Mouse (Mus musculus) lung, postnatal 14 days (tissue): ENCODE measurements around the gene Cenpt.
A peak's percentile ranks its signal among the peaks of the same experiment; 100 is the strongest.
"Not testable (repeated sequence)": the region's sequence is repeated elsewhere in the genome, so short reads cannot be mapped to it uniquely, and the experiment has no call there.

Experiments used
- DNase-seq: peaks from one replicate; pipeline ENCODE4 v3.0.0; 2021

The Cenpt gene

DNA sequence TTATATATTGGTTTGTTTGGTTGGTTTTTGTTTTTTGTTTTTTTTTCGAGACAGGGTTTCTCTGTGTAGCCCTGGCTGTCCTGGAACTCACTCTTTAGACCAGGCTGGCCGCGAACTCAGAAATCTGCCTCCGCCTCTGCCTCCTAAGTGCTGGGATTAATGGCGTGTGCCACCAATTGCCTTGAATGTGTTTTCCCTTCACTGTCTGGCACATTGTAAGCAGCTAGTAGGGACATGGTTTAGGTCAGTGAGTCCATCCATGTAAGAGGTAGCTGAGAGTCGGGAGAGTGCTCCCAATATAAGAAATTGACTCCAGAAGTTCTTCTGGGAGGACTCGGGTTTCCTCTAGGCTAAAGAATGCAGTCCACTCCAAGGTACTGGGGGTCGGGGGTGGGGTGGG is 1.2 kb upstream of the Cenpt start:
- no peak for DNase-seq

DNA sequence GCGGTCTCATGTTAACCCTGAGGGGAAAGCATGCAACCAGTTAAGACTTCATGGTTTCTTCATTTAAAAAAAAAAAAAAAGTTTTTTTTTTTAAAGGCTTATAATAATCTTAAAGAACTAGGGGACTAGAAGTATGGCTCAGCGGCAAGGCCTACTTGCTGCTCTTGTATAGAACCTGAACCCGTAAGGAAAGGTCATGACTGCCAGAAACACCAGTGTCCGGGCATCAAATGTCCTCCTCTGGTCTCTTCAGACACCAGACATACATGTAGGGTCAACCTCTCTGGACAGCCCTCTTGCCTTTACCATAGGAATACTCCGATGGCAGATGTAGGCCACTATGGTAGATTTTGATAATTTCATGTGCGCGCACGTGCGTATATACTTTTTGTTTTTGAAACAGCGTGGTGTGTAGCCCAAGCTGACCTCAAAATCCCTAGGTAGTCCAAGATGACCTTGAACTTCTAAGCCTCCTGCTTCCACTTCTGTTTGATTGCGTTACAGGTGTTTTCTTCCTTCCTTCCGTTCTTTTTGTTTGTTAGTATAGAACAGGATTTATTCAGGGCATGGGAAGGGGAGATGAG is 840 bp downstream of the Cenpt start:
- DNase-seq = no peak

DNA sequence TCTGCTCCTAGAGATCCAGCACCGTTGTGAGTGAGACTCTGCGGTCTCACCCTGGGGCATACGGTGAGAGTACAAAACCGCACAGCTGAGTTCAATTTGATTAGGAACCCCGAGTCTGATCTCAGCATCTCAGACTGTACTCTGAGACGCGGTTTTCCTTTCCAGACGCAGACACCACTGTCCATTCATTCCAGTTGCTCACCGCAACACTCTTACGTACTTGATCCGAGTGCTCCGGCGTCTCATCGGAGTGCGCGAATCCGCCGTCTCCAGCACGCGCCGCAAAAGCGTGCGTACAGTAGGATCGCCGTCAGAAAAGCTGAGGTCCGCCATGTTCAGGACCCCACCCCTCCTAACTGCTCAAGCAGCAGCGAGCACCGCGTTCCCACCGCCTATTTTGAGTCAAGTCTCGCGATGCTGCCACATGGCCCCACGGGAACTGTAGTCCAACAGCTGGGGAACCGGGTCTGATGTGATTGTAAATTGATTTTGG is 1.4 kb downstream of the Cenpt start:
- DNase-seq = peak; percentile 90

DNA sequence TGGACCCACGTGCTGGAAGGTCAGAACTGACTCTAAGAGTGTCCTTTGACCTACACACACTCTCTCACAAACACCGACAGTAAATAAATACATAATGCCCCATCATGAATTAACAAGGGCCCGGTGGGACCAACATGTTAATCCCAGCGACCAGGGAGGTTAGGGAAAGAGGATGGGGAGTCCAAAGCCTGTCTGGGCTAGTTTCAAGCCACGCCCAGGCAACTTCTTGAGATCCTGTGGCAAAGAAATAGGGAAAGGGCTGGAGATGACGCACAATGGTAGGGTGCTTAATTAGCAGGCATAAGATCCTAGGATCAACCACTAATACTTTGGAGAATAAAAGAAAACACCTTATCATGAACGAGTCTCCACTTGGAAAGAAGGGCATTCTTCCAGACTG is 2.5 kb downstream of the Cenpt start:
- DNase-seq = no peak

DNA sequence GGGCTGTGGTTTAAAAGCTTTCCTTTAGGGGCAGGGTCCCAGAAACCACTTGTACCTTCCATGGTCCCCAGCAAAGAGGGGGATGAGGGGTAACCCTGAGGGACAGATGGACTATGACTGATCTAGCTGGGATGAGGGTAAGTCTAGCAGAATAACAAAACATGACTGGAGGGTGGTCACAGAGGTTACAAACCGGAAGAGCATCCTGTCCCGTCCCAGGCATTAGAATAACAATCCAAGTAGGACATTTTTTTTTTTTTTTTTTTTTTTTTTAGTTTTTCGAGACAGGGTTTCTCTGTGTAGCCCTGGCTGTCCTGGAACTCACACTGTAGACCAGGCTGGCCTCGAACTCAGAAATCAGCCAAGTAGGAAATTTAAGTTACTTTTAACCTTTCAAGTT is 3.1 kb downstream of the Cenpt start:
- no peak for DNase-seq

DNA sequence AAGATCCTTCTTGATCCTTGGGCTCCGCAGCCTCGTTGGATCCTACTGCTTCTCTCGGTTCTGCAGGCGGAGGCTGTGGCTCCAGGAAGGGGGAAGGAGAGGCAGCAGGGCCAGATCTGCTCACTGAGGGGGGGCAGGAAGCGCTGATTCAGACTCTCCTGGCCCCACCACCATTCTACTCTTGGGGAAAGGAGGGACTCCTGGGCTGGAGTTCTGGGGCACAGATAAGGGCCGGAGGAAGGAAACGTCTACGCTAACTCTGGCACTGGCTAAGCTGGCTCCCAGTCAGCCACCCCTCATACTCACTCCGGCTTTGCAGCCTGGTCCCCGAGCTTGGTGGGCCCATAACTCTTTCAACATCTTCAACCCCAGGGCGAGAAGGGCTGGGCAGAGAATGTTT is 6.4 kb downstream of the Cenpt start:
- no peak for DNase-seq

DNA sequence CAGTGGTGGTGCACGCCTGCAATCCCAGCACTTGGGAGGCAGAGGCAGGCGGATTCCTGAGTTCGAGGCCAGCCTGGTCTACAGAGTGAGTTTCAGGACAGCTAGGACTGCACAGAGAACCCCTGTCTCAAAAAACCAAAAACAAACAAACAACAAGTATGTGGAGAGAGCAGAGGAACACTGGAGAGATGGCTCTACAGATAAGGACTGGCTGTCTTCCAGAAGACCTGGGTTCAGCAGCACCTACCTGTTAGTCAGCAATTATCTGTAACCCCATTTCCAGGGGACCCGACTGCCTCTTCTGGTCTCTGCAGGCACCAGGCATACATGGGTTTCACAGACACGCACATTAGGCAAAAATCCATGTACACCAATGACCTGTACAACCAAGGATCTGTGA is 13.9 kb downstream of the Cenpt start:
- DNase-seq = no peak

DNA sequence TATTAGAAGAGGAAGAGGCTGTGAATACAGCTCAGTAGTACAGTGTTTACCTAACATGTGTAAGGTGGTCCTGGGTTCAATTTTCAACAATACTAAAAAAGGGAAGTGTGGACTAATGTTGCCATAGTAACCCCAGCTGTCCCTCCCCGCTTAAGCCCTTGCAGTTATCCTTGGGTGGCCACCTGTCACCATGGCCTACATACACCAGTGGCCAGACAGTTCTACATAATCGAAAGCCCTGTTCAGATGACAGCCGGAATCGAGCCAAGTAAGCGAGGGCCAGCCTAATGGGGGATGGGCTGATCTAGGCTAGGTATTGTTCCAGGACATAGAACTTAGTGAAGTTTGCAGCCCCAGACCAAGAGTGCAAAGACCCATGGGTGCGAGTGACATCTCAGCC is 16.1 kb downstream of the Cenpt start:
- DNase-seq = no peak

DNA sequence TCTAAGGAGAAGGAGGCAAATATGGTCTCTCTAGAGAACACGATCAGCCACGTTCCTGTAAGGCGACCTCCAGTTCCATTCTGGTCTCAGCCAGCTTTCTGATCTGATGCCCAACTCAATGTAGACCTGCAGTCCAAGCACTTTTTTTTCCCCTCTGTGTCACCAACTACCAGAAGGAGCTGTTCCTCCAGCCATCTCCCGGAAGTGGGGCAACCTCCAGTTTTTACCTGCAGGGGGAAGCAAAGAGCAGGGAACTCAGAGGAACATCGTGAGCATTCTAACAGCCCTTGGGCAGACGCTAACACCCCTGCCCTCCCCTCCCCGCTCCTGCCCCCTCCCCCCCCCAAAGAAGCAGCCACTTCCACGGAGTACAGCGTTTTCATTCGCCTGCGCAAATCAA is 17.8 kb downstream of the Cenpt start:
- peak; percentile 86 for DNase-seq

DNA sequence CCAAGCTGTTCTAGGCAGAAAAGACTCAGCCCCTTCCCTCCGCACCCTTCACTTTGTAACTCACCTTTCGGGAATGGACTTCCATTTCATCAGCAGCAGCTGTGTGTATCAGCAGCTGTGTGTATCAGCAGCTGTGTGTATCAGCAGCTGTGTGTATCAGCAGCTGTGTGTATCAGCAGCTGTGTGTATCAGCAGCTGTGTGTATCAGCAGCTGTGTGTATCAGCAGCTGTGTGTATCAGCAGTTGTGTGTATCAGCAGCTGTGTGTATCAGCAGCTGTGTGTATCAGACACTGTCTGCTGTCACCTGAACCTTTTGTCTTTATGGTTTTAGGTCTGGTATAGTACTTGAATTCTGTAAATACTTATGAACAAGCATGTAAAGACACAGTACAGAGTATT is 19.3 kb downstream of the Cenpt start:
- DNase-seq = not testable (repeated sequence)

DNA sequence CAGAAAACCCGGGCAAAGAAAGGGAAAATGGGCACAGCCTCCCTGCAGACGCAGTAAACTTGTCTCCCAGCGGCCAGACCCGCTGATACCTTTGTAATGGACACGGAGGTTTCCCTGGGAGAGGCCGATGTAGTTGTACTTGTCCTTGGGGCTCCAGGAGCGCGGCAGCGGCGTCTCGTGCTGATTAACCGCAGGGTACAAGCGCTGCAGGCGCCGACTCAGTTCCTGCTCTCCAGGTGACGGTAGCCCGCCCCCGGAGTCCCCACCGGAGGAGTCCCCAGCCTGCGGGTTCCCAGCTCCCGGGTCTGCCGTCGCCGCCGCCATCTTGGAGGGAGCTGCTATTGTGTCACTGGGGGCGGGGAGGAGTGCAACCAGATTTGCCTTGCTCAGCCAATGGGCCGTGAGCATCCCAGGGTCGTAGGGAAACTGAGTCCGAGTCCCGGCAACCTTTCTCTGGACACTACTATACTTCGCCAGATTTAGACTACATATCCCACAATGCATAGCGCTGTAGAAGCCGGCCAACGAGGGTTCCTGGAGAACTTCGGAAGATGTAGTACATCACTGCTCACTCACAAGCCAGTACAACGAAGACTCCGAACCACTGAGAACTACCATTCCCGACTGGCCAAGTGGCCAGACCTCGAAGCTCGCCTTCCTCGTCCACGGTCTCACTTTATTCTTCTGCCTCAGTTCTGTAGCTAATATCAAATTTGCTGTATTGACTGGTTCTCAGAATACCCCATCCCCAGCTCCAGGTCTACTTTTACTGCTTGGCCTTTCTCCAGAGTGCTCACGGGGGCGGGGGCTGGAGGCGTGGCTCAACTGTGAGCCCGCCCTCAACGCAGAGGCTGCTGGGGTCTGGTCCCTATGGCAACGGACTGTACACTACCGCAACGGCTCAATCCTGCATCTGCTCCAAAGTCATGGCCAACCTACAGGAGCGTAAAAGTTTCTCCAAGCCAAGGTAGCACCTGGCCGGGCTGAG is 25.9 kb downstream of the Cenpt start, which contains the start of the genes Ranbp10 and Tsnaxip1:
Gene Ranbp10, minus strand, starts transcription at position 490 of the 988 bp plus-strand sequence.
Gene Tsnaxip1, plus strand, starts transcription at position 871 of the 988 bp plus-strand sequence.
- DNase-seq = peak; percentile 93

DNA sequence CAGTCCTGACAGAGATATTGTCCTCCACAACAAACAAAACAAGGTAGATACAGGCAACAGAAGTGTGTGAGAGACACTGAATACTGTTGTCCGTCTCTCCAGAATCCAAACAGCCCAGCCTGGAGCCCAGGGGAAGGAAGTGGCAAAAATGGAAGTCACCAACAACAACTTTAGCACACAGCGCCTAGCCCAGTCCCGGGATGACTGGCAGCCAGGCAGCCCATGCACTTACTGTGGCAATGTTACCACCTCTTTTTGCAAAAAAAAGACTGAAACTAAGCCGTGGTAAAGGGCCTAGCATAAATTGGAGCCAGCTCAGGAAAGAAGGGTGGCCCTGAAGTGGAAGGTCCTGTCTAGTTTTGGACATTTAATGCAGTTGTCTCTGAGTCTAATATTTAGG is 26.7 kb downstream of the Cenpt start:
- DNase-seq = peak; percentile 15

DNA sequence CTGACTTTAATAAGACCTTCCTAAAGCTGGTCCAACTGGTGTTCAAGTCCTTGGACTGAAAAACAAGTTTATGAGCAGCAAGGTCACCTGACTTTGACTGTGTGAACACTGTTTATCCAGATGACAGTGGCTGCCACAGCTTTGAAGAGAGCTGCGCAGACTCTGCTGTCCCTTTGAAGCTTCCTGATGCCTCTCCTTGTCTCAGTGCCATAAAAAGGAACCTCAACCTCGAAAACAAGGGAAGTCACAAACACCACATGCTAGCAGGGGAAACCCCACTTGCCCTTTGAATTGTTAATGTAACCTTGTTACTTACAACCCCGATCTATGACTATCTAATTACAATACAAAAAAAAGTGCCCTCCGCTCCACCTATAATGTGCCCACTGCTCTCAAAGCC is 27.6 kb downstream of the Cenpt start:
- no peak for DNase-seq

DNA sequence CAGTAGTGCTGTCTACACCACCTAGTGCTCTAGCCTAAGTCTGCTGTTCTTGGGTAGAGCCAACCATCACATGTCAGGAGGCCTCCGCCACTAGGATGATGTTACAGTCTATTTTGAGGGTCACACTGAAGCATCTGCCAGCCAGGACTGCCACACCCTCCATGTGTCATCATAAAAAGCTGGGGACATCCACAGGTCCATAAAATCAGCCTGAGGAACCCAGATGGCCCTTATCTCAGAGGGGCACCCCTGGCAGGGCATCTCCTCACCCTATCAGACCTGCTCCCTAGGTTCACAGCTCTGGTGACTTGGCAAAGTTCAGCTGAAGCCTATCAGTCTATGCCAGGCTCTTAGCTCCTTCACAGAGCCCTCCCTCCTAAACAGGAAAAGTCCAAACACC is 32.2 kb downstream of the Cenpt start:
- no peak for DNase-seq

DNA sequence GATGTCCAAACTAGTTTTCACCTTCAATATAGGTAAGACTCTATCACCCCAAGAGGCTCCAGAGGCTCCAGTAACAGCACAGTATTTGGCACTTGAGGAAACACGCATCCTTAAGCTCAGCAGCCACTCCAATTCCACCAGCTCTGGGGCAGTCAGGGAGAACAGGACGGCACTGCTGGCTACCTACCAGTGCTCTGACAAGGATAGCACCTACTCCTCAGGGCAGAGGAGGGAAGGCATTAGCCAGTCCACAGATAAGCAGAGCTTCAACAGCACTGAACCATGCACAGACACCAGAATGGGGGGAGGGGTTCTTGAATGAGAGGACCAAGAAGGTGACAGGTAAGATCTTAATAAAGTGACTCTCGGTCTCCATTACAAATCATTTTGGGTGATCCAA is 33.4 kb downstream of the Cenpt start:
- no peak for DNase-seq

DNA sequence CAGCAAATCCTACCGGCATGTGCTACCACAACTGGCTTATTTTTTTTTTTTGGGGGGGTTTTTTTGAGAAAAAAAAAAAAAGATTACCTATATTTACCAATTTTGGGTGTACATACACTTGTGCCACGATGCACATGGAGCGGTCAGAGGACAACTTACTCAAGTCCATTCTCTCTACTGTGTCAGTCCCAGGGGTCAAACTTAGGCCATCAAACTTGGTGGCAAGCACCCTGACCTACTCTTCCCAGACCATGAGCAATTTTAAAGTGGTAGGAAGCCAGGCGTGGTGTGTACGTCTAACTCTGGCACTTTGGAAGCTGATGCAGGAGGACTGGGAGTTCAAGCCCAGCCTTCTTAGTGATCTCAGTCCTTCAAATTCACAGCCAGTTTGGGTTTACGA is 39.8 kb downstream of the Cenpt start:
- no peak for DNase-seq

DNA sequence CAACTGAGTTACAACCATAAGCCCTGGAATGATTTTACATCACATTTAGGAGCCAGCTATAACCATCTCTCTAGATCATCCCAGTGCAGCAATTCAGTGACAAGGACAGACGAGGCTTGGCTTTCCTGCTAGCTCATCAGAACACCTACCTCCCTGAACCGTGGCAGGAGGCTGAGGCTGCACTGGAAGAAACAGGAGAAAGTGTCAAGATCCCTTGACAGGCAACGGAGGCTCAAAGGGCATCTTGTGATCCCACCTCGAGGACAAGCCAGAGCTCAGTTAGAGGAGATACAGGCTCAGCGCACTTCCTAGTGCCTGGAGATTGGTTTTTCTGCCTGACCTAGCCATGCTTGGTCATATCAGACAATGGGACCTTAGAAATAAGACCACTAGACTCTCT is 40.6 kb downstream of the Cenpt start:
- DNase-seq = no peak

DNA sequence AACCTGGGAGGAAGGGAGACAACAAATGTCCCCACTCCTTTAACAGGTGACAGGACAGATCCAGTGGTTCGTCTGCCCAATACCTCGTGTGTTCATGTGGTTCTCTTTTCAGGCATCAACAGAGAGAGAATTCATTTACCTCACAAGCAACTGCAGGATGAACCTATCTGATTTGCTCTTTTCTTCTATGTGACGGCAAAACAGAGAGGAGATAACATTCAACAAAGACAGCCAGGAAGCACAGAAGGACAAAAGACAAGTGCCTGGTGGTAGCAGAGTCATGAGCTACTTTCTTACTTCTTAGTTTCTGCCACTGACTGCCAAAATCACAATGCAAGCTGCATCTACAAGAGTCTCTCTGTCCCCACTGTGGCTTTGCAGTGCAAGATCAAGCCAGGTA is 41.5 kb downstream of the Cenpt start:
- no peak for DNase-seq

DNA sequence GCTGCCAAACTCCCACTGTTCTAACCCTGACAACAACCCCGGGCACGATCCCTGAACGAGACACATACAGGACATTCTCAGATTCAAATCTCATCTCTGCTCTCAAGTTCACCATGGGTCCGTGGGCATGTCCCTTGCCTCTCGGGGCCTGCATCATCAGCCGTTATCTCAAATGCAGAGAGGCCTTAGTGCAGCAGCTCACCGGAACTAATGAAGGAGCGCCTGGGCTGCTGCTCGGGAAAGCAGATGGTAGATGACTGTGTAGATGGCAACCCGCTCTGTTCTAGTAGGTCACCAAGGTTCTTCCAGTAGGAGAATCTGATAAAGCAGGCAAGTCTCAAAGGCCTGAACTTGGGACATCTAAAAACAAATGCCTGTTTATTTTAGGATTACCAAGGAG is 42.0 kb downstream of the Cenpt start:
- DNase-seq = no peak

DNA sequence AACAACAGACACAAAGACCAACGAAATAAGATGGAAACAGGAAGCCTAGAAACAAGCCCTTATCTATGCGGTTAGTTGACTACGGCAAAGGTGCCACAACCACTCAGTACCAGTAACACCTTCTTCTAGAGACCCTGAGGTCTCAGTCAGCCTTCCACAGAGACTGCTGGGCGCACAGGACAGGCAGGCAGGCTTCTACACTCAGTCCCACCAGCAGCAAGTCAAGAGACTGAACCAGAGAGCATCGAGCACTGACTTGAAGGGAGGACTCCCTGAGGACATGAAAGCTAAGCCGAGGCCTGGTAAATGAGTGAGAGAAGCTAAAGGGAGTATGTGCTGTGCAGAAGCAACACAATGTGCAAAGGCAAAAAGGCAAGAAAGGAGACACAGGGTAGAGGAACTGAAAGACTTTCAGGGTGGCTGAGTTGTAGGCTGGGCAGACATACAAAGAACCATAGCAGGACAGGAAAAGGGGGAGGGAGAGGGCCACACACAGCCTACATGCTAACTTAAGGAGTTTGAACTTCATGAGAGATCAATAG is 42.8 kb downstream of the Cenpt start:
- DNase-seq = no peak

DNA sequence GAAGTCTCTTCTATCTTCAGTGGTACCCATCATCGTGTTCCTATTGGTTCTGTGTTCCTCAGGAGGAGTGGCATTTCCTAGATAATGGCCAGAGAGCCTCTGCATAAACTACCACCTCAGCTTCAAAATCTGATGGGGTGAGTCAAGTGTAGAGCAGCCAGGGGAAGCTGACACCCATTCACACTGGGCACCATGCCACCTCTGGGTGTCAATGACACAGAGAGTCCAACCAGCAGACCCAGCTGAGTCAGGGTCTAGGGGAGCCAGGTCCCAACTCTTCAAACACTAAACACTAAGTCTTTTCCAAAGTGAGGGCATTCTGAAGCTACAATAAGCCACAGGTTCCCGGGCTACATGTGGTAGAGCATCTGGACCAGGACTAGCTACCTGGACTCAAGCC is 44.6 kb downstream of the Cenpt start:
- peak; percentile 33 for DNase-seq

DNA sequence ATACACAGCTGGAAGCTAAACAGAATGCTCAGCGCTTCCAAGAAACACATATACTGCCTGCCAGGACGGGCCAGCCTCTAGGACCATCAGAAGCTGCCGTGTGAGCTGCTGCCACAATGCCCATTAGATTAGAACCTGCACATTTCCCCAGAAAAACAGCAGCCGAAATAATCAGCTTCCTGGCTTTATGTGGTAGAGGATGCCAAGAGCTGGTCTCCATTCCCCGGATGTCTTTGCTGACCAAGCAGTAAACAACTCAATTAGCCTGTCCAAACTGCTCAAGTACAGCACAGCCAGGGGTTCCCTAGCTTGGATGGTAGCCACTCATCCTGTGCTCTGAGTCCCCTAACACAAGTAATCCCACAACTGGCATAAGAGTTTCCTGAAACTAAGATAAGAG is 45.3 kb downstream of the Cenpt start:
- DNase-seq = peak; percentile 35

DNA sequence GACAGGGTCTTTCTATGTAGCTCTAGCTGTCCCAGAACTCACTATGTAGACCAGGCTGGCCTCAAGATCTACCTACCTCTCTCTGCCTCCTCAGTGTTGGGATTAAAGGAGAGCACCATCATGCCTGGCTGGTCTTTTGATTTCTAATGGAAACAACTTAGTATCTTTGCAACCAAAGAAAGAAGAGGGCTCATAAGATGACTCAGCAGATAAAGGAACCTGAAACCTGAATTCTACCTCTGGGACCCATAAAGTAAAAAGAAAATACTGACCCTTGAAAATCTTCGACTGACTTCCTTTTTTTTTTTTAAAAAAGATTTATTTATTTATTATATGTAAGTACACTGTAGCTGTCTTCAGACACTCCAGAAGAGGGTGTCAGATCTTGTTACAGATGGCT is 47.1 kb downstream of the Cenpt start:
- no peak for DNase-seq

DNA sequence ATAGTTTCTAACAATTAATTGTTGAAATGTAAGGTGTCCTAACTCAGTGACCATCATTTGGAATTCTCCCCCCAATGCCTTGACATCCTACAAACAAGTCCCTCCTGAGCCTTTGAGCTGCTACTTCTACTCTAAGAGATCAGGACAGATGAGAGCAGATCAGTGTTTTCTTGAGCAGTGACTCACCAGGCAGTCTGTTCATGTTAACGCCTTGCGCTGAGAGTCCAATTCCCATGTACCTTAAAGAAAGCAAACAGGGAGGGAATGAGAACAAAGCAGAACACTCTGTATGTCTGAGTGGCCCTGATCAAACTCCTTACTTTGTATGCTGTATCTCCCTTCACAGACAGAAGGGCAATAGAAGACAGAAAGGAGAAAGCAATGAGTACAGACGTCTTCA is 47.7 kb downstream of the Cenpt start:
- DNase-seq = no peak
